Mouse (Mus musculus): ENCODE data around the gene Ankle1. TPM values are rescaled to one million over a fixed set of nuclear protein-coding genes. Genes with fewer than 3 reads are reported as not detected.
A peak's percentile ranks its signal among the peaks of the same experiment; 100 is the strongest.

Ankle1 gene
- total and polyA plus RNA-seq, 3 experiments, result 0.31 TPM; not detected in 2

GRCm38 (mm10) chr8:71395071-71395470 lies 10.7 kb upstream of the Ankle1 start:
- TF ChIP-seq POLR2A (IDR thresholded peaks at IDR 0.05; ENCODE audit: insufficient read depth, low read depth, low read length) (no peak), EP300 (IDR thresholded peaks at IDR 0.05; ENCODE audit: insufficient read depth, low read depth, low read length) (no peak), CTCF (IDR thresholded peaks at IDR 0.05) (no peak)
- no peaks in the 10 kb centered on the region for H3K27me3 ChIP-seq (ENCODE audit: control insufficient read depth, insufficient read depth, low read length)
- peak; percentile 14 to 33 for DNase-seq
- 51% methylated on average over 10 of the region's 10 CpGs for WGBS
- H3K4me1 ChIP-seq (ENCODE audit: control insufficient read depth, insufficient read depth, low read length), result peaks cover 3% of the 10 kb centered on the region
- H3K79me2 ChIP-seq (replicated peaks; ENCODE audit: control insufficient read depth, insufficient read depth, low read length), result no peaks in the 10 kb centered on the region; the same call in 1 of the 2 replicates
- H3K9ac ChIP-seq (ENCODE audit: low read depth, low read length), result peak overlapping the region; percentile 81
- peak overlapping the region; percentile 97 for H3K27ac ChIP-seq
- H3K4me3 ChIP-seq, result peak overlapping the region; percentile 53
- intact Hi-C loops (cut with DNase I), result loop anchor here (5.0 kb wide), 1 partner anchor 823 kb away; no protein-coding TSS in a partner anchor
- H3K36me3 ChIP-seq (ENCODE audit: control insufficient read depth, insufficient read depth, low read length), result no peaks in the 10 kb centered on the region

GRCm38 (mm10) chr8:71395629-71396028 lies 10.2 kb upstream of the Ankle1 start, which contains the start of gene Ushbp1:
Ushbp1 (minus strand) TSS chr8:71395802.
- DNase-seq, result peak; percentile 77 to 80
- TF ChIP-seq CTCF (IDR thresholded peaks at IDR 0.05) (no peak), EP300 (IDR thresholded peaks at IDR 0.05; ENCODE audit: insufficient read depth, low read depth, low read length) (peak; percentile 93), POLR2A (IDR thresholded peaks at IDR 0.05; ENCODE audit: insufficient read depth, low read depth, low read length) (peak; percentile 98)
- H3K36me3 ChIP-seq (ENCODE audit: control insufficient read depth, insufficient read depth, low read length), result no peaks in the 10 kb centered on the region
- peak within 1 kb of the TSS; percentile 81 for H3K4me3 ChIP-seq
- H3K4me1 ChIP-seq (ENCODE audit: control insufficient read depth, insufficient read depth, low read length), result peaks cover 3% of the 10 kb centered on the region
- no peaks in the 10 kb centered on the region; the same call in 1 of the 2 replicates for H3K79me2 ChIP-seq (replicated peaks; ENCODE audit: control insufficient read depth, insufficient read depth, low read length)
- intact Hi-C loops (cut with DNase I), result loop anchor here (5.0 kb wide), 1 partner anchor 823 kb away; no protein-coding TSS in a partner anchor
- peak within 1 kb of the TSS; percentile 97 for H3K27ac ChIP-seq
- peak within 1 kb of the TSS; percentile 81 for H3K9ac ChIP-seq (ENCODE audit: low read depth, low read length)
- WGBS, result 53% methylated on average over 9 of the region's 9 CpGs
- H3K27me3 ChIP-seq (ENCODE audit: control insufficient read depth, insufficient read depth, low read length), result no peaks in the 10 kb centered on the region

GRCm38 (mm10) chr8:71396639-71397305 lies 9.0 kb upstream of the Ankle1 start, which contains the start of gene Babam1:
Babam1 (plus strand) TSS chr8:71396861.
- Histone ChIP-seq H3K27me3 (ENCODE audit: control insufficient read depth, insufficient read depth, low read length) (no peaks in the 10 kb centered on the region), H3K9ac (ENCODE audit: low read depth, low read length) (peak within 1 kb of the TSS; percentile 75), H3K4me3 (peak within 1 kb of the TSS; percentile 81), H3K36me3 (ENCODE audit: control insufficient read depth, insufficient read depth, low read length) (no peaks in the 10 kb centered on the region), H3K4me1 (ENCODE audit: control insufficient read depth, insufficient read depth, low read length) (peaks cover 3% of the 10 kb centered on the region), H3K27ac (peak within 1 kb of the TSS; percentile 97), H3K79me2 (replicated peaks; ENCODE audit: control insufficient read depth, insufficient read depth, low read length) (no peaks in the 10 kb centered on the region; the same call in 1 of the 2 replicates)
- intact Hi-C loops (cut with DNase I), result loop anchor here (5.0 kb wide), 1 partner anchor 824 kb away; no protein-coding TSS in a partner anchor
- WGBS, result under 1% methylated on average over 34 of the region's 34 CpGs
- DNase-seq, result peak; percentile 90 to 95
- peak; percentile 11 for TF ChIP-seq EP300 (IDR thresholded peaks at IDR 0.05; ENCODE audit: insufficient read depth, low read depth, low read length)
- no peak for TF ChIP-seq CTCF (IDR thresholded peaks at IDR 0.05)
- TF ChIP-seq POLR2A (IDR thresholded peaks at IDR 0.05; ENCODE audit: insufficient read depth, low read depth, low read length), result peak; percentile 70

- Histone ChIP-seq H3K4me1 (ENCODE audit: control insufficient read depth, insufficient read depth, low read length) (peaks cover 3% of the 10 kb centered on the region), H3K36me3 (ENCODE audit: control insufficient read depth, insufficient read depth, low read length) (no peaks in the 10 kb centered on the region), H3K27ac (no peak overlapping the region), H3K79me2 (replicated peaks; ENCODE audit: control insufficient read depth, insufficient read depth, low read length) (no peaks in the 10 kb centered on the region; the same call in 1 of the 2 replicates), H3K4me3 (no peak overlapping the region; the same call in 1 of the 2 replicates), H3K27me3 (ENCODE audit: control insufficient read depth, insufficient read depth, low read length) (no peaks in the 10 kb centered on the region), H3K9ac (ENCODE audit: low read depth, low read length) (no peak overlapping the region)
- TF ChIP-seq POLR2A (IDR thresholded peaks at IDR 0.05; ENCODE audit: insufficient read depth, low read depth, low read length) (no peak), CTCF (IDR thresholded peaks at IDR 0.05) (no peak), EP300 (IDR thresholded peaks at IDR 0.05; ENCODE audit: insufficient read depth, low read depth, low read length) (no peak)
- intact Hi-C loops (cut with DNase I), result loop anchor here (5.0 kb wide), 1 partner anchor 825 kb away; no protein-coding TSS in a partner anchor
- 77% methylated on average over 12 of the region's 12 CpGs for WGBS
- DNase-seq, result peak; percentile 6 to 17
Measured at GRCm38 (mm10) chr8:71397701-71398100, 8.1 kb upstream of the Ankle1 start.

- Histone ChIP-seq H3K27me3 (ENCODE audit: control insufficient read depth, insufficient read depth, low read length) (no peaks in the 10 kb centered on the region), H3K9ac (ENCODE audit: low read depth, low read length) (no peak overlapping the region), H3K36me3 (ENCODE audit: control insufficient read depth, insufficient read depth, low read length) (no peaks in the 10 kb centered on the region), H3K79me2 (replicated peaks; ENCODE audit: control insufficient read depth, insufficient read depth, low read length) (no peaks in the 10 kb centered on the region), H3K4me3 (no peak overlapping the region), H3K27ac (no peak overlapping the region), H3K4me1 (ENCODE audit: control insufficient read depth, insufficient read depth, low read length) (peaks cover 3% of the 10 kb centered on the region)
- no peak for TF ChIP-seq POLR2A (IDR thresholded peaks at IDR 0.05; ENCODE audit: insufficient read depth, low read depth, low read length)
- intact Hi-C loops (cut with DNase I), result no loop called here
- DNase-seq, result peak; percentile 1 to 12
- 90% methylated on average over 2 of the region's 2 CpGs for WGBS
Measured at GRCm38 (mm10) chr8:71400826-71401225, 5.0 kb upstream of the Ankle1 start.

GRCm38 (mm10) chr8:71401454-71401853 lies 4.4 kb upstream of the Ankle1 start:
- H3K79me2 ChIP-seq (replicated peaks; ENCODE audit: control insufficient read depth, insufficient read depth, low read length), result no peaks in the 10 kb centered on the region
- no peak overlapping the region for H3K27ac ChIP-seq
- no peaks in the 10 kb centered on the region for H3K27me3 ChIP-seq (ENCODE audit: control insufficient read depth, insufficient read depth, low read length)
- no peak overlapping the region for H3K4me3 ChIP-seq
- DNase-seq, result peak in 1 of 2 experiments; percentile 12
- TF ChIP-seq CTCF (IDR thresholded peaks at IDR 0.05), result no peak
- no peak for TF ChIP-seq EP300 (IDR thresholded peaks at IDR 0.05; ENCODE audit: insufficient read depth, low read depth, low read length)
- no peak for TF ChIP-seq POLR2A (IDR thresholded peaks at IDR 0.05; ENCODE audit: insufficient read depth, low read depth, low read length)
- intact Hi-C loops (cut with DNase I), result no loop called here
- H3K36me3 ChIP-seq (ENCODE audit: control insufficient read depth, insufficient read depth, low read length), result no peaks in the 10 kb centered on the region
- H3K4me1 ChIP-seq (ENCODE audit: control insufficient read depth, insufficient read depth, low read length), result peaks cover 6% of the 10 kb centered on the region
- no peak overlapping the region for H3K9ac ChIP-seq (ENCODE audit: low read depth, low read length)
